Mouse (Mus musculus) v-Abl transformed pro-B cells (cell line): Measurements from ENCODE around the gene Samt2.
"Not testable (repeated sequence)": the region's sequence is repeated elsewhere in the genome, so short reads cannot be mapped to it uniquely, and the experiment has no call there.

Experiments used
- in situ Hi-C, 2 experiments: fragments of 400-800 bp; cut with MboI; formaldehyde crosslinking; loops; one replicate each; pipeline ENCODE4 v1.15.1; 2025; ENCODE audit not compliant: unreplicated experiment in 2 of 2

Gene Samt2

GRCm38 (mm10) chrX:154579260-154579659 is at the start of gene Samt2:
TSS of gene Samt2 (minus strand) at chrX:154579360.
- in situ Hi-C loops = not testable (repeated sequence)
